Mouse (Mus musculus) megakaryocyte progenitor cell, adult 5-6 weeks (primary cell): ENCODE results near the gene Sfr1. TPM values are rescaled to one million over a fixed set of nuclear protein-coding genes. Genes with fewer than 3 reads are reported as not detected.
A peak's percentile ranks its signal among the peaks of the same experiment; 100 is the strongest.

Source experiments
- ATAC-seq: replicated peaks from 2 replicates; pipeline ENCODE4 v1.8.0; 2016; ENCODE audit warnings: mild to moderate bottlenecking, moderate TSS enrichment, inconsistent platforms; ENCODE audit not compliant: poor library complexity
- total RNA-seq, 2 experiments: library from RNA; stranded (forward) in 1 of 2; stranded (reverse) in 1 of 2; fragments of 157-497, 149-512 nt in 1 of 2; fragments of 200-1000 nt in 1 of 2; gene quantifications; 2 replicates each; pipeline versions ENCODE4 v1.2.3 to v1.2.4; 2015 to 2017

The Sfr1 gene
- total RNA-seq, 2 experiments from 2014 or later: 122 to 131 TPM

DNA sequence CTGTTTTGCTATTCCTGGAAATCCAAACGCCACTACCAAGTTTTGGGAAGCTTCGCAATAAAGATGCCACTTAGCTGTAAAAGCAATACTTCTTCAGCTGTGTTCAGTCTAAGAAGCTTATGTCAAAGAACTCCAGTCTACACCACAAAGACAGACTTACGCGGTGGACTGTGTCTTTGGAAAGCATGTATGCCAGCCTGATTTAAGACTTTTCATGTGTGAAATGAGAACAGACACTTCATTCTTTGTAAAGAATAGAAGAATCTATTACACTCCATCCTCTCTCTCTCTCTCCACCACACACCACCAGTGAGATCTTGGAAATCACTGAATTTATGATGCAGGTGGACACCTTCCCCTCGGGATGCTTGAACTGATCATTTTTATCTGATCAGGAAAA, 18.9 kb downstream of the Sfr1 start:
- ATAC-seq: no peak

DNA sequence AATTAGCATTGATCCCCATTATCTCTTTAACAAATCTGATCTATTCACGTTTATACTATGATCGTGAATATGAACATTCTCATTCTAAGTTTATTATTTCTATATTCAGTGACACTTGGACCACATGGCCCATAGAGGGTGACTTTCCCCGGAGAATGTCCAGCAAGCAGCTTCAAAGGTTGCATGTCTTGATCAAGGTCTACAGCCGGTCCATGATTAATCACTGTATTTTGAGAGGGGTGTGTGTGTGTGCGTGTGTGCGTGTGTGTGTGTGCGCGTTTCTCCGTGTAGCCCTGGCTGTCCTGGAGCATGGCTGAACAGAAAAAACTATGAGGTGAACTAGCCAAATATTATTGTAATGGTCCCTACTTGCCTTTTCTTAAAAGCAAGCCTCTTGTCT, 21.0 kb downstream of the Sfr1 start:
- ATAC-seq: no peak

DNA sequence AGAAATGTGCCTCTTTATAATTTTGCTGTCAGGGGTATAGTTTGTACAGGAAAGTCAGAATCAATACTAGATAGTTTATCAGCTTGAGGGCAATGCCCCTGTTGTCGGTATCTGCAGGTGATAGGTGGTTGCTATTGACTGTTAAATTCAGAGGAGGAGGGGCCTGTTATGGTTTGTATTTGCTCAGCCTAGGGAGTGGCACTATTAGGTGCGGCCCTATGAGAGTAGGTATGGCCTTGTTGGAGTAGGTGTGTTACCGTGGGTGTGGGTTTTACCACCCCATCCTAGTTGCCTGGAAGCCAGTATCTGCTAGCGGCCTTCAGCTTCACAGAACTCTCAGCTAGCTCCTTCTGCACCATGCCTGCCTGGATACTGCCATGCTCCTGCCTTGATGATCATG, 22.4 kb downstream of the Sfr1 start:
- ATAC-seq: no peak

DNA sequence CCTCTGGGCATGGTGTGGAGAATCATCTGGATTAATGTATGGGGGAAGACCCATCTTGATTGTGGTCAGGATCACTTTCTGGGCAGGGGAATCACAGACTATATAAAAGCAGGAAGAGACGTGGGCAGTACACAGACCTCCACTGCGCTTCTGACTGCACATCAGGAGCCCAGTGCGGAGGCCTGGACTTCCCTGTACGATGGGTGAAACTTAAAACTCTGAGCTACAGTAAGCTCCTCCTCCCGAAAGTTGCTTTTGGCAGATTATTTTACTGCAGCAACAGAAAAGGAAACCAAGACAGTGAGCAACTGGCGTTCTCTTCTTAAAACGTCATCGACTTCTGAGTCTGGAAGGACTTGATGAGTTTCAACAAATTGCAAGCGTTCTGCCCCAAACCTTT, 23.4 kb downstream of the Sfr1 start:
- ATAC-seq: peak; percentile 76

DNA sequence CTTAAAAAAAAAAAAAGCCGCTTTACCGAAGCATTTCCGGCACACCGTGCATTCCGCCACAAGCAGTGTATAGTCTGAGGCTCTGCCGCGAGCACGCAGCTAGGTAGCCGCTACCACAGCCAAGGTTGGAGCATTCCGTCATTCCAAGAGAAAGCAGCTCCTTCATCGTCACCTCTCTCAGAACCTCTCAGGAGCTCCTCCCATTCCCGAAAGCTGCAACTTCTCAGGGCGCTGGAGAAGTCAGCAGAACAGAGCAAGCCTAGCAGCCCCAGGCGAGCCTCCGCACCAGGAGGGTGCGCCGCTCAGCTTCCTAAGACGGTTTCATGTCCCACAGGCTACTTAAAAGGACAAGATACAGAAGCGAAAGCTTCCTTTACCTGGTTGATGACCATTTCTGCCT, 24.1 kb downstream of the Sfr1 start:
- no peak for ATAC-seq

DNA sequence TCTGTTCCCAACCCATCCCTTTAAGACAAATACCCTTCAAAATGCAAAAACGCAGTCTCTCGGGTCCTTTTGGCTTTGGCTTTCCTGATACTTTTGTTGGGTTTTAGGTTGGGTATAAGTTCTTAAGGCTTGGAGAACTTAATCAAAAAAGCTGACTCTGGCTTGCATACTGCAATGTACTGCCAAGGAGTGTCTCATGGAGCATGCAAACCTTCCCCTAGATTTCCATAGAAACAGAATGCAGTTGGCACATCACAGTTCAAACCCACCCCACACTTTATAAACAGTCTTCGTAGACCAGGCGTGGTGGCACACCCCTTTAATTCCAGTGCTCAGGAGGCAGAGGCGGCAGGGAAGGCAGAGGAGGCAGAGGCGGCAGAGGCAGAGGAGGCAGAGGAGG, 46.4 kb downstream of the Sfr1 start:
- no peak for ATAC-seq

DNA sequence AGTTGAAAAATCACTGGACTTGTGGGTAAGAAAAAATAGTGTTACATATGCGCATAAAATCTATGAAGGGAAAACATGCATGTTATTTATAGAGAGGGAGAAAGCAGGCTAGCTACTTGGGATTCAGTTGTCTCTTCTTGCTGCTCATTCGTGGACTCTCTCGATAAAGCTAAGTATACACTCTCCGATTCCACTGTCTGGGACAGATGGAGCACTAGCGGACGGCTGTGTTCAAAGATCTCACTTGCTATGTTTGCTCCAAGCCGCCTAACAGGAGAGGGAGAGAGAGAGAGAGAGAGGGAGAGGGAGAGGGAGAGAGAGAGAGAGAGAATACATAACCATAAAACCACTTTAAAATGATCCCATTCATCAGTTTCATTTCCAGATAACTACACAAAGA, 48.7 kb downstream of the Sfr1 start:
- no peak for ATAC-seq

DNA sequence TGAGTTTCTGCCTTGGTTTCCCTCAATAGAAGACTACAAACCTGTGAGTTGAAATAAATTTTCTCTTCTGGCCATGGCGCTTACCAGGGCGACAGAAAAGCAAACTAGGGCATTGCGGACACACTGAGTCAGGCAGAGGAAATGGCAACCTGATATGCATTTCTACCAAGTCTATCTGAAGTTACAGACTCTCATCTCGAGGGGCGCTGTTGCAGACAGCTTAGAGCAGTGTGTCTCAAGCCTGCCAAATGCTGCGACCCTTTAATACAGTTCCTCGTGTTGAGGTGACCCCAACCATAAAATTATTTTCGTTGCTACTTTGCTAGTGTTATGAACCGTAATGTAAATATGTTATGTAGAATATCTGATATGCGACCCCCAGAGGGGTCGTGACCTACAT, 49.5 kb downstream of the Sfr1 start:
- no peak for ATAC-seq

DNA sequence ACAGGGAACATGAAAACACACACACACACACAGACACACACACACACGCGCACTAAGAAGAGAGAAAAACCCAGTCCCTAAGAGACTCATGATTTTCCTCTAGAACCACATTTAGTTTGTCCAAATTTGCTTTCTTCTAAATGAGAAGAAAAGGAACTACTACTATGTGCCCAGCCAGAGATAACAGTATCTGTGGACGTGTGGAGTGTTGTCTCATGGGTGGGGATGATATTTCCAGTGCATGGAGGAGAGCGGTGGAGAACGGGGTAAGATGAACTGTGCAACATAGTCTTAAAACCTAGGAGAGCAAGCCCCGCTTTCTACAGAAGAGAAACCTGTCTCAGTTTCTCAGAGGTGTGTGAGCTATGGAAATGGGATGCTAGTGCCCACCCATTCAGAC, 52.4 kb downstream of the Sfr1 start:
- ATAC-seq: no peak

Other genes with a start within 250 kb of the Sfr1 start
- 5.3 and 7.7 TPM in 2 replicates for gene Stn1, start 194.2 kb upstream of the Sfr1 start, total RNA-seq (2015)
- gene Stn1, start 194.2 kb upstream of the Sfr1 start, total RNA-seq (2017): 5.6 and 6.0 TPM in 2 replicates
- 85.9 and 109 TPM in 2 replicates for gene Slk, start 152.0 kb upstream of the Sfr1 start, total RNA-seq (2015)
- gene Slk, start 152.0 kb upstream of the Sfr1 start, total RNA-seq (2017): 143 and 168 TPM in 2 replicates
- gene Col17a1, start 39.6 kb upstream of the Sfr1 start, total RNA-seq (2015): not detected in 2 replicates
- 0.14 TPM in 1 of 2 replicates, not detected in the other for gene Col17a1, start 39.6 kb upstream of the Sfr1 start, total RNA-seq (2017)
- gene Gsto1, start 123.3 kb downstream of the Sfr1 start, total RNA-seq (2015): 413 and 417 TPM in 2 replicates
- gene Gsto1, start 123.3 kb downstream of the Sfr1 start, total RNA-seq (2017): 162 and 194 TPM in 2 replicates
- not detected in 2 replicates for gene Gsto2, start 133.9 kb downstream of the Sfr1 start, total RNA-seq (2015)
- gene Gsto2, start 133.9 kb downstream of the Sfr1 start, total RNA-seq (2017): 0.34 and 0.62 TPM in 2 replicates
- gene Cfap43, start 187.6 kb downstream of the Sfr1 start, total RNA-seq (2015): not detected in 2 replicates
- gene Cfap43, start 187.6 kb downstream of the Sfr1 start, total RNA-seq (2017): not detected in 2 replicates
- 10.2 and 13.1 TPM in 2 replicates for gene Itprip, start 187.6 kb downstream of the Sfr1 start, total RNA-seq (2015)
- gene Itprip, start 187.6 kb downstream of the Sfr1 start, total RNA-seq (2017): 12.1 and 18.3 TPM in 2 replicates
- not detected in 2 replicates for gene Cfap58, start 206.0 kb downstream of the Sfr1 start, total RNA-seq (2015)
- not detected in 2 replicates for gene Cfap58, start 206.0 kb downstream of the Sfr1 start, total RNA-seq (2017)